Mouse (Mus musculus) brain, embryonic 14.5 days (tissue): ENCODE results near the gene Ppp3ca.

Source experiments
- CTCF ChIP-seq: fragments of 200-500 bp; IDR thresholded peaks from 2 replicates; pipeline ENCODE4 v1.5.1; 2012; ENCODE audit warnings: inconsistent platforms, mild to moderate bottlenecking, moderate library complexity, borderline replicate concordance; ENCODE audit not compliant: insufficient read depth, insufficient read length; ENCODE audit errors: extremely low read depth
- POLR2A ChIP-seq: fragments of 200-500 bp; IDR thresholded peaks from 2 replicates; pipeline ENCODE4 v1.6.1; 2012; ENCODE audit warnings: mild to moderate bottlenecking, inconsistent platforms, borderline replicate concordance; ENCODE audit not compliant: poor library complexity, insufficient read depth, insufficient read length, severe bottlenecking; ENCODE audit errors: extremely low read depth

- TF ChIP-seq CTCF: no peak
- no peak for TF ChIP-seq POLR2A
Measured at GRCm38 (mm10) chr3:136756137-136756536, 86.2 kb downstream of the Ppp3ca start.
